In the genomic region with DNA sequence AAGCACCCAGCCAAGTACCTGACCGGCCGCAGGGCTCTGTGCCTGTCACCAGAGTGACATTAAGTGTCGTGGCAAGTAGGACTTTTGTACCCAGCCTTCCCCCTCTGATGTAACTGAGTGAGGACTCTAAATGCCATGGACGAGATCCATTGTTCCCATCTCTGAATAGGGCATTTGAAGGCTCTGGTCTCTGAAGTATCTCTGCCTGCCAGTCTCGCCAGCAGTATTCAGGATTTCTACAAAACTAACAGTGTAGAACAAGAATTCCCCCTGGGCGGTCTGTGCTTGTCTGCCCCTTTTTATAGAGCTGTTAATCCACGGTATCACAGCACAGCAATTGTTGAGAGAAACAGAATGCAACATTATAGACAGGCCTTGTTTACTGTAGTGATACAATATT, we compare ENCODE assay signal across 12 mouse cellular contexts.
DNase-seq lines count a peak whose midpoint lies in the region; ATAC-seq and TF ChIP-seq lines count a peak whose summit lies in the region.
"Had no signal": no experiment of that assay in that cellular context is flagged by ENCODE, and none has a peak within 500 bp of the region (broad histone marks: within the 10 kb centered on the region; RNA-seq: fewer than 3 reads in every experiment).

No protein-coding gene starts in this region.

- H3K4me2 ChIP-seq in forebrain, embryonic 15.5 days (replicated peaks), result no peak overlapping the region
- no peak overlapping the region for H3K4me2 ChIP-seq in limb, embryonic 13.5 days (replicated peaks)

- H3K27me3 ChIP-seq in kidney, adult 2 months (replicated peaks; ENCODE audit: control insufficient read depth, insufficient read depth, low read length), result no peaks in the 10 kb centered on the region
- no peaks in the 10 kb centered on the region for H3K27me3 ChIP-seq in forebrain, embryonic 15.5 days
- H3K27me3 ChIP-seq in limb, embryonic 13.5 days, result no peaks in the 10 kb centered on the region

- no peaks in the 10 kb centered on the region for H3K9me3 ChIP-seq in forebrain, embryonic 15.5 days
- peaks cover 6% of the 10 kb centered on the region; the same call in 1 of the 2 replicates for H3K9me3 ChIP-seq in limb, embryonic 13.5 days
- H3K9me3 ChIP-seq: heart, embryonic 10.5 days had no signal

- no peak overlapping the region for H3K9ac ChIP-seq in forebrain, embryonic 15.5 days (replicated peaks)
- peak overlapping the region; percentile 26; the same call in 1 of the 2 replicates for H3K9ac ChIP-seq in limb, embryonic 13.5 days
- H3K9ac ChIP-seq: liver, embryonic 14.5 days had no signal

- H3K4me3 ChIP-seq in kidney, adult 2 months (ENCODE audit: insufficient read depth, low read depth, low read length), result no peak overlapping the region
- H3K4me3 ChIP-seq in forebrain, embryonic 15.5 days, result no peak overlapping the region
- no peak overlapping the region for H3K4me3 ChIP-seq in limb, embryonic 13.5 days
- H3K4me3 ChIP-seq: heart, embryonic 10.5 days had no signal

- no peaks in the 10 kb centered on the region for H3K36me3 ChIP-seq in kidney, adult 2 months (ENCODE audit: control insufficient read depth, insufficient read depth, low read length)
- H3K36me3 ChIP-seq in forebrain, embryonic 15.5 days, result no peaks in the 10 kb centered on the region
- H3K36me3 ChIP-seq in limb, embryonic 13.5 days, result peaks cover 6% of the 10 kb centered on the region; the same call in 1 of the 2 replicates

- ATAC-seq in forebrain, embryonic 15.5 days (replicated peaks), result peak; percentile 5; the same call in 1 of the 2 replicates
- no peak for ATAC-seq in limb, embryonic 13.5 days (ENCODE audit: low FRiP score, low read depth)

- WGBS in kidney, adult 2 months, result 46% methylated on average over 7 of the region's 7 CpGs
- whole genome bisulfite sequencing in forebrain, embryonic 15.5 days, result 20% methylated on average over 7 of the region's 7 CpGs
- whole genome bisulfite sequencing in limb, embryonic 13.5 days, result 53% methylated on average over 7 of the region's 7 CpGs

- DNase-seq in kidney, adult 2 months, result peak; percentile 46
- DNase-seq in kidney, postnatal 4 days, result no peak
- DNase-seq in brain, adult 2 months (ENCODE audit: low read depth, low spot score), result peak; percentile 65
- no peak for DNase-seq in urinary bladder, postnatal 36 days (ENCODE audit: low spot score in 2 of 2)
- DNase-seq in ovary, postnatal 36 days (ENCODE audit: low spot score), result no peak
- DNase-seq in adipocyte (ENCODE audit: low spot score), result no peak
- DNase-seq: adrenal gland, adult 2 months; thymus, adult 2 months had no signal

- no peak for TF ChIP-seq POLR2A in kidney, adult 2 months (IDR thresholded peaks at IDR 0.05; ENCODE audit: low read depth, low read length)

- TF ChIP-seq CTCF in kidney, adult 2 months (conservative IDR thresholded peaks at IDR 0.05; ENCODE audit: insufficient read depth, insufficient read length, low read depth, low read length), result no peak

- peaks cover 25% of the 10 kb centered on the region; the same call in 1 of the 2 replicates for H3K4me1 ChIP-seq in kidney, adult 2 months (ENCODE audit: control insufficient read depth, insufficient read depth, low read length)
- H3K4me1 ChIP-seq in forebrain, embryonic 15.5 days, result peaks cover 44% of the 10 kb centered on the region
- peaks cover 60% of the 10 kb centered on the region for H3K4me1 ChIP-seq in limb, embryonic 13.5 days

- H3K27ac ChIP-seq in kidney, adult 2 months (ENCODE audit: insufficient read depth, low read depth, low read length), result peak overlapping the region; percentile 49
- peak overlapping the region; percentile 32 for H3K27ac ChIP-seq in forebrain, embryonic 15.5 days (replicated peaks)
- H3K27ac ChIP-seq in limb, embryonic 13.5 days, result peak overlapping the region; percentile 69
- H3K27ac ChIP-seq: heart, embryonic 10.5 days; liver, embryonic 14.5 days had no signal

Comparison
In these comparisons a context has a peak if more than half of its experiments do, and no peak if none do; other contexts are left out.
1. DNase-seq: peak in kidney, adult 2 months (single experiment) and brain, adult 2 months (single experiment); none in kidney, postnatal 4 days (0 of 2), urinary bladder, postnatal 36 days (0 of 2), ovary, postnatal 36 days (single experiment) and adipocyte (single experiment).
2. Peak in every context shown above with its lines, with median percentiles within 50 percentile points of each other: H3K27ac ChIP-seq.